Mouse (Mus musculus): ENCODE measurements around the gene Lcorl.
A peak's percentile ranks its signal among the peaks of the same experiment; 100 is the strongest.
"Not testable (repeated sequence)": the region's sequence is repeated elsewhere in the genome, so short reads cannot be mapped to it uniquely, and the experiment has no call there.

Lcorl gene

GRCm38 (mm10) chr5:45709653-45710052, 147.8 kb downstream of the Lcorl start:
- DNase-seq (ENCODE audit: low spot score) = no peak

GRCm38 (mm10) chr5:45706811-45707210, 150.6 kb downstream of the Lcorl start:
- DNase-seq (ENCODE audit: low spot score) = no peak

- no peak for DNase-seq (ENCODE audit: low spot score)
These were observed 165.7 kb downstream of the Lcorl start for GRCm38 (mm10) chr5:45691678-45692077.

DNA sequence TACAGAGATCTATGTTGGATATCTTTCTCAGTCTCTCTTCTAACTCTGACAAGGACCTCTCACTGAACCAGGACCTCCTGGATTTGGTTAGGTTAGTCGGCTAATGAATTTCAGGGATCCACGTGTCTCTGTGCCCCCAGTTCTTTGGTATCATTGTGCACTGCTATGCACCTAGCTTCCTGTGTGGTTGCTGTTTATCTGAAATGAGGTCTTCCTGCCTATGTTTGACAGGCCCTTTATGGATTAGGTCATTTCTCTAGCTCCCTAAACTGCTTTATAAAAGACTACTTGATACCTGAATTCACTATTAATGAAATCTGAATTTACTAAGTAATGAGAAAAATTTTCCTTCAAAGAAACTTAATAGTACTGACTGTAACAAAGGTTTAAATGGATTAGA, 166.6 kb downstream of the Lcorl start:
- no peak for DNase-seq (ENCODE audit: low spot score)

DNA sequence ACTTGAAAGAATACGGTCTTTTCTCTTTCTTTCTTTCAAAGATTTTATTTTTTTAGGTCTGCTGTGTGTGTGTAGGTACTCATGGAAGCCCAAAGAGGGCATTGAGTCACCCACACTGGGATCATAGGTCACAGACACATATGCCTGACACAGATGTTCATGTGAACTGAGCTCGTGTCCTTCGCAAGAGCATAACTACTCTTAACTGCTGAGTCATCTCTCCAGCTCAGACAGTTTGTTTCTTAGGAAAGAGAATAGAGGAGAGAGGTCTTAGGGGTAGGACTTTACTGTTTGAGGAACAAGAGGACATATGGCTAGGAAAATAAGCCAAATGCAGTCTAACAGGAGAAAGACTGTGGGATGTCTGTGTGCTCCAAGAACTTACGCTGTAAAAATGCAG, 168.3 kb downstream of the Lcorl start:
- DNase-seq (ENCODE audit: low spot score) = no peak

DNA sequence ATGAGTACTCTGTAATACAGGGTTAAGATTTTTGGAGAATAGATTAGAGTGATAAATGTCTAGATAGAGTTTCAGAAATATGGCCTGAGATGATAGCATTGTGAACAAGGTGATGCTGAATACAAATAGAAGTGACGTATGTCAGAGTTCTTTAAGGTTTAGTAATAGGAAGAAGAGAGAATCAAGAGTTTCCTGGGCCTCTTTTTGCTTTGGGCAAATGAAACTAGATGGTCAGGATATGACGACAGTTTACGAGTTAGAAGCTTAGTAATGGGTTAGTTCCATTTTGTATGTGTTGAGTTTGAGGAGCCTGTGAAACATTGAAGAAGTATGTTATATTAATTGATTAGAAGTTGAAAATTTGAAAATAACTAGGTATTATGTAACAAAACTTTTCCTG, 171.2 kb downstream of the Lcorl start:
- no peak for DNase-seq (ENCODE audit: low spot score)

- DNase-seq (ENCODE audit: low spot score) = no peak
These were observed 172.2 kb downstream of the Lcorl start for GRCm38 (mm10) chr5:45685243-45685642.

DNA sequence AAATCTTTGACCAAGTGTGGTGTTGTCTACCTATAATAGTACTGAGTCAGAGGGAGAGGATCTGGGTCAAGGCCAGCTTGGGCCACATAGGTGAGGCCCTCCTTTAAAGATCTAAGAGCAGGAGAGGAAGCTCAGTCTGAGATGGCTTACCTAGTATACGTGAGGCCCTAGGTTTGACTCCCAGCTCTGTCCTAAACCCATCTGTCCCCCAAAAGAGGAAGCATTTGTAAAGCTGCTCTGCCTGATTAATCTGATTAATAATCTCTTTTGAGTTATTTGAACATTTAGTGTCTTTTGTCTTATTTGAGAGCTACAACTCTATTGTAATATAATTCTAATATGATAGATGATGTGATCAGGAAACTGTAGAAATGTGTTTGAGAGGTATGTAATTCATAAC, 174.0 kb downstream of the Lcorl start:
- DNase-seq (ENCODE audit: low spot score) = no peak

- DNase-seq (ENCODE audit: low spot score) = no peak
These were observed 177.5 kb downstream of the Lcorl start for GRCm38 (mm10) chr5:45679955-45680354.

GRCm38 (mm10) chr5:45677639-45678038, 179.8 kb downstream of the Lcorl start:
- no peak for DNase-seq (ENCODE audit: low spot score)

DNA sequence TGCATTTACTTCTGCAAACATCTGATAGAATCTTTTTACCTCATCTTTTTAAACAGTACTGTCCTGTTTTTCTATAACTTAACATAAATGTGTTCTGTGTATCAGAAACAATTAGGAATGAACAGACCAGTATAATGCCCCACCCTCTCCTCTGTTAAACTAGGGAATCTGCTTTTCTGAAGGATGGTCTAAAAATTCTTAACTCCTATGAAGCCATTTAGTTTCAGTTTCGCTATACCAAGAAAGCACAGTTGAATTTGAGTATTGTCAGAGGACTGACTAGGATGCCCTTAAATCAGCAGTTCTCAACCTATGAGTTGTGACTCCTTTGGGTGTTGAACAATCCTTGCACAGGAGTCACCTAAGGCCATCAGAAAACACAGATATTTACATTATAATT, 182.4 kb downstream of the Lcorl start:
- DNase-seq (ENCODE audit: low spot score) = no peak

DNA sequence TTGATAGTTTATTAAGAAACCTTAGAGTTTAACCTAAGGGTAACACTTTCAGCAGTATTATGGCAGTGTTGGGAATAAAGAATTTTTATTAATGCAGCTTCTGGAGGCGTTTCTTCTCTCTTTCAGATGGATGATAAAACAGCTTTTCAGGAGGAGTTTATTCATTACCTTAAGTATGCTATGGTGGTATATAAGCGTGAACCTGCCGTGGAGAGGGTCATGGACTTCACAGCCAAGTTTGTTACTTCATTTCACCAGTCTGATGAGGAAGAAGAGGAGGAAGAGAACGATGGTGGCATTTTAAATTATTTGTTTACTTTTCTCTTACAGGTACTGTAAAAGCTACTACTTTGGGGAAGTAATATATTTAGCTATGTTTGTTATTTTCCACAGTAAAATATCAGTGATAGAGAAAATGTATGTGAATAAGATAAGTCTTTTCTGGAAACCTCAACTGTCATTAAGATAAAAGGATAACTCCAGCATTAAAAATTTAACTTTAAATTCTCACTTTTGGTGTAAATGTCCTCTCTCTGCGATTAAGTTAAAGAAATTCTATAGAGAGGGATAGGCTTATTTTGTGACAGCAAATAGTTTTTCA, 186.4 kb downstream of the Lcorl start:
- DNase-seq (ENCODE audit: low spot score) = no peak

- no peak for DNase-seq (ENCODE audit: low spot score)
These were observed 187.1 kb downstream of the Lcorl start for GRCm38 (mm10) chr5:45670280-45670670.

- peak; percentile 99 for DNase-seq (ENCODE audit: low spot score)
These were observed 187.7 kb downstream of the Lcorl start, which contains the start of gene Ncapg for GRCm38 (mm10) chr5:45669598-45670279. TSS of gene Ncapg (plus strand) at chr5:45669919.

GRCm38 (mm10) chr5:45669234-45669597, 188.2 kb downstream of the Lcorl start:
- no peak for DNase-seq (ENCODE audit: low spot score)

DNA sequence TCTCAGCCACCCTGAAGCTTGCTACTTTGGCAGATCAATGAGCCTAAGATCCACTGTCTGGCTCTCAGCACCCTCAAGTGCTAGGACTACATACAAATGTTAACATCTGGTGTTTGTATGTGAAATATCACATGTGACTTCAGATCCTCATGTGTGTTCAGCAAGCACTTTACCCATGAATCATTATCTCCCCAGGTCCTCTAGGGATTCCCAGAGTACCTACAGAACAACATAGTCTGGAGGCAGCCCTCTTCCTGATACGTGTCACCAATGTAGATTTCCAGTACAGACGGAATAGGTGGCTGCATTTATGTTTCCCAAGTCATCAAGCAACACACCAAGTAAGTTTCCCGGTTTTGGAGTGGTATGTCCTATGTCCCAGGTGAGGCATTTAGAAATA, 188.6 kb downstream of the Lcorl start:
- peak; percentile 6 for DNase-seq (ENCODE audit: low spot score)

DNA sequence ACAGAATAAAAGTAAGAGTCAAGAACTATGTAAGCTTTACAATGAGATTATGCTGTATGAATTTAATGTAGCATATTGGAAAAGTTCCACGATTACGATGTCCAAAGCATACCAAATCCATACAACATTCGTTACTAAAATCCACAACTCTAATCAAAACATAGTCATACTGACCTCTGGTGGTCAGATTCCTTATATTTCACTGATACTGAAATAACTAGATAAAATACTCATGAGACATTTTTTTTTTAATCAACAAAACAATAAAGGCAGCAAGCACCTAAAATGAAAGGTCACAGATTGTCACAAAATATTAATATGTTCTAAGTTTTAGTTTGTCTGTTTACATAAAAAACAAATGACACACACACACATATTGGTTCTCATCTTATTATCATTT, 189.1 kb downstream of the Lcorl start:
- DNase-seq (ENCODE audit: low spot score) = no peak

- DNase-seq (ENCODE audit: low spot score) = not testable (repeated sequence)
These were observed 199.0 kb downstream of the Lcorl start for GRCm38 (mm10) chr5:45658406-45658805.

- DNase-seq (ENCODE audit: low spot score) = no peak
These were observed 206.2 kb downstream of the Lcorl start for GRCm38 (mm10) chr5:45651026-45651703.
